Mouse (Mus musculus) CH12.LX (cell line): ENCODE results near the gene Ccdc88a. TPM values are rescaled to one million over a fixed set of nuclear protein-coding genes. Genes with fewer than 3 reads are reported as not detected.

Source experiments
- DNase-seq: peaks from one replicate; pipeline ENCODE4 v3.0.0-alpha.2; 2013; ENCODE audit errors: extremely low read depth
- H3K27ac ChIP-seq: 2 replicates; pipeline ENCODE4 v1.5.1; 2012; ENCODE audit warnings: low read depth, mild to moderate bottlenecking, control low read depth, moderate library complexity; ENCODE audit not compliant: insufficient read depth
- H3K27me3 ChIP-seq: replicated peaks from 2 replicates; pipeline ENCODE3; 2012; ENCODE audit warnings: inconsistent platforms
- H3K36me3 ChIP-seq, 2 experiments: replicated peaks in 1 of 2; 2 replicates each; pipeline versions ENCODE3 to v1.6.1; 2012; ENCODE audit warnings: inconsistent platforms in 1 of 2, low read length in 1 of 2, mild to moderate bottlenecking in 1 of 2, mixed read lengths in 1 of 2, moderate library complexity in 1 of 2; ENCODE audit not compliant: control insufficient read depth in 1 of 2, insufficient read depth in 1 of 2
- H3K4me1 ChIP-seq, 2 experiments: 2 replicates each; pipeline ENCODE4 v1.6.1; 2012; ENCODE audit warnings: inconsistent platforms in 1 of 2, moderate library complexity in 1 of 2; ENCODE audit not compliant: insufficient read depth in 2 of 2, control insufficient read depth in 1 of 2
- H3K4me2 ChIP-seq: 2 replicates; pipeline ENCODE4 v1.6.1; 2012; ENCODE audit warnings: low read depth, mild to moderate bottlenecking, control low read depth; ENCODE audit not compliant: poor library complexity, insufficient read depth, severe bottlenecking
- H3K4me3 ChIP-seq, 3 experiments: fragments of 150-350 bp in 1 of 3; sonication (generic) in 1 of 3; replicated peaks in 1 of 3; 2 replicates each; pipeline versions ENCODE3 to v1.5.1; 2011 to 2012; ENCODE audit warnings: low read depth in 2 of 3, low read length in 2 of 3, mild to moderate bottlenecking in 2 of 3, moderate library complexity in 2 of 3, control low read depth in 1 of 3, improper control_type of control experiment in 1 of 3, inconsistent platforms in 1 of 3, mixed read lengths in 1 of 3; ENCODE audit not compliant: poor library complexity in 1 of 3
- H3K79me2 ChIP-seq: replicated peaks from 2 replicates; pipeline ENCODE4 v1.6.1; 2012; ENCODE audit warnings: mild to moderate bottlenecking, moderate library complexity; ENCODE audit not compliant: control insufficient read depth, poor library complexity, insufficient read depth, severe bottlenecking; ENCODE audit errors: extremely low read depth
- H3K9ac ChIP-seq: 2 replicates; pipeline ENCODE4 v1.6.1; 2012; ENCODE audit warnings: low read depth, mild to moderate bottlenecking, control low read depth, moderate library complexity; ENCODE audit not compliant: insufficient read depth
- H3K9me3 ChIP-seq: replicated peaks from 2 replicates; pipeline ENCODE3; 2012; ENCODE audit warnings: low read length, inconsistent platforms, mixed read lengths
- BHLHE40 ChIP-seq: IDR thresholded peaks from 2 replicates; pipeline ENCODE4 v1.6.1; 2011; ENCODE audit warnings: mild to moderate bottlenecking, low read depth, low read length, improper control_type of control experiment
- CHD1 ChIP-seq: IDR thresholded peaks from 2 replicates; pipeline ENCODE4 v1.6.1; 2012; ENCODE audit warnings: low read depth, low read length, improper control_type of control experiment, inconsistent platforms
- CHD2 ChIP-seq: IDR thresholded peaks from 2 replicates; pipeline ENCODE4 v1.6.1; 2011; ENCODE audit warnings: low read length, improper control_type of control experiment
- CTCF ChIP-seq, 2 experiments: IDR thresholded peaks in 1 of 2; conservative IDR thresholded peaks in 1 of 2; 2 replicates each; pipeline ENCODE4 v1.5.1; 2011 to 2012; ENCODE audit warnings: low read depth in 2 of 2, low read length in 2 of 2, improper control_type of control experiment in 1 of 2, inconsistent platforms in 1 of 2, mild to moderate bottlenecking in 1 of 2, moderate library complexity in 1 of 2
- E2F4 ChIP-seq: IDR thresholded peaks from 2 replicates; pipeline ENCODE4 v1.6.1; 2011; ENCODE audit warnings: low read depth, low read length, improper control_type of control experiment; ENCODE audit not compliant: insufficient replicate concordance
- ELF1 ChIP-seq: IDR thresholded peaks from 2 replicates; pipeline ENCODE4 v1.6.1; 2014; ENCODE audit warnings: low read depth, mild to moderate bottlenecking, inconsistent platforms, low read length, improper control_type of control experiment
- EP300 ChIP-seq: IDR thresholded peaks from 2 replicates; pipeline ENCODE4 v1.6.1; 2011; ENCODE audit warnings: low read length, improper control_type of control experiment
- ETS1 ChIP-seq: conservative IDR thresholded peaks from 2 replicates; pipeline ENCODE4 v1.6.1; 2012; ENCODE audit warnings: low read depth, mild to moderate bottlenecking, inconsistent platforms, low read length, improper control_type of control experiment, moderate library complexity
- GABPA ChIP-seq: IDR thresholded peaks from 2 replicates; pipeline ENCODE4 v1.6.1; 2012; ENCODE audit warnings: low read depth, low read length, improper control_type of control experiment, inconsistent platforms; ENCODE audit not compliant: insufficient replicate concordance
- HCFC1 ChIP-seq: IDR thresholded peaks from 2 replicates; pipeline ENCODE4 v1.6.1; 2012; ENCODE audit warnings: low read depth, mild to moderate bottlenecking, inconsistent platforms, low read length, improper control_type of control experiment
- IRF4 ChIP-seq: IDR thresholded peaks from 2 replicates; pipeline ENCODE4 v1.6.1; 2014; ENCODE audit warnings: low read depth, mild to moderate bottlenecking, inconsistent platforms, low read length, improper control_type of control experiment
- JUN ChIP-seq: IDR thresholded peaks from 2 replicates; pipeline ENCODE4 v1.6.1; 2011; ENCODE audit warnings: low read depth, mild to moderate bottlenecking, low read length, improper control_type of control experiment, moderate library complexity; ENCODE audit not compliant: insufficient read depth
- JUND ChIP-seq: conservative IDR thresholded peaks from 2 replicates; pipeline ENCODE4 v1.6.1; 2011; ENCODE audit warnings: low read depth, low read length, improper control_type of control experiment
- KAT2A ChIP-seq: IDR thresholded peaks from 2 replicates; pipeline ENCODE4 v1.6.1; 2012; ENCODE audit warnings: low read length, improper control_type of control experiment, inconsistent platforms; ENCODE audit not compliant: insufficient replicate concordance
- MAFK ChIP-seq: IDR thresholded peaks from 2 replicates; pipeline ENCODE4 v1.6.1; 2011; ENCODE audit warnings: low read length, improper control_type of control experiment; ENCODE audit not compliant: insufficient replicate concordance
- MAX ChIP-seq: IDR thresholded peaks from 2 replicates; pipeline ENCODE4 v1.6.1; 2011; ENCODE audit warnings: low read length, improper control_type of control experiment
- MAZ ChIP-seq: IDR thresholded peaks from 2 replicates; pipeline ENCODE4 v1.6.1; 2012; ENCODE audit warnings: low read depth, mild to moderate bottlenecking, inconsistent platforms, low read length, improper control_type of control experiment, moderate library complexity
- MEF2A ChIP-seq: IDR thresholded peaks from 2 replicates; pipeline ENCODE4 v1.6.1; 2014; ENCODE audit warnings: low read depth, mild to moderate bottlenecking, inconsistent platforms, low read length, improper control_type of control experiment, borderline replicate concordance
- MYC ChIP-seq: IDR thresholded peaks from 2 replicates; pipeline ENCODE4 v1.6.1; 2011; ENCODE audit warnings: low read depth, mild to moderate bottlenecking, improper control_type of control experiment, low read length
- NELFE ChIP-seq: IDR thresholded peaks from 2 replicates; pipeline ENCODE4 v1.6.1; 2011; ENCODE audit warnings: low read depth, low read length, improper control_type of control experiment
- NRF1 ChIP-seq: IDR thresholded peaks from 2 replicates; pipeline ENCODE4 v1.6.1; 2014; ENCODE audit warnings: low read depth, mild to moderate bottlenecking, inconsistent platforms, low read length, improper control_type of control experiment, moderate library complexity
- POLR2A ChIP-seq: IDR thresholded peaks from 2 replicates; pipeline ENCODE4 v1.6.1; 2011; ENCODE audit warnings: low read depth, mild to moderate bottlenecking, improper control_type of control experiment, low read length
- POLR2AphosphoS2 ChIP-seq: IDR thresholded peaks from 2 replicates; pipeline ENCODE4 v1.6.1; 2011; ENCODE audit warnings: low read depth, low read length, improper control_type of control experiment
- RAD21 ChIP-seq: IDR thresholded peaks from 2 replicates; pipeline ENCODE4 v1.6.1; 2011; ENCODE audit warnings: low read depth, mild to moderate bottlenecking, low read length, improper control_type of control experiment, moderate library complexity
- SMC3 ChIP-seq: IDR thresholded peaks from 2 replicates; pipeline ENCODE4 v1.6.1; 2011; ENCODE audit warnings: low read depth, low read length, improper control_type of control experiment
- TBP ChIP-seq: conservative IDR thresholded peaks from 2 replicates; pipeline ENCODE4 v1.6.1; 2011; ENCODE audit warnings: low read depth, low read length, improper control_type of control experiment
- TCF12 ChIP-seq: IDR thresholded peaks from 2 replicates; pipeline ENCODE4 v1.6.1; 2014; ENCODE audit warnings: low read depth, mild to moderate bottlenecking, inconsistent platforms, low read length, improper control_type of control experiment
- UBTF ChIP-seq: IDR thresholded peaks from 2 replicates; pipeline ENCODE4 v1.6.1; 2012; ENCODE audit warnings: low read depth, mild to moderate bottlenecking, inconsistent platforms, low read length, improper control_type of control experiment, moderate library complexity
- USF1 ChIP-seq: IDR thresholded peaks from 2 replicates; pipeline ENCODE4 v1.6.1; 2014; ENCODE audit warnings: low read depth, mild to moderate bottlenecking, inconsistent platforms, low read length, improper control_type of control experiment
- USF2 ChIP-seq: conservative IDR thresholded peaks from 2 replicates; pipeline ENCODE4 v1.6.1; 2011; ENCODE audit warnings: low read depth, low read length, improper control_type of control experiment
- ZC3H11A ChIP-seq: IDR thresholded peaks from 2 replicates; pipeline ENCODE4 v1.6.1; 2012; ENCODE audit warnings: low read depth, mild to moderate bottlenecking, inconsistent platforms, low read length, improper control_type of control experiment
- dilution Hi-C: fragments of 300-500 bp; cut with MboI; formaldehyde crosslinking; loops from 2 replicates; pipeline ENCODE4 v1.14.3; 2020; ENCODE audit warnings: low sequenced_read_pairs; ENCODE audit not compliant: extremely low pct_unique_long_range_greater_than_20kb, extremely low pct_ligation_motif_present
- in situ Hi-C: fragments of 300-500 bp; cut with MboI; formaldehyde crosslinking; loops from 3 replicates; pipeline ENCODE4 v1.14.3; 2019; ENCODE audit warnings: low sequenced_read_pairs, low pct_ligation_motif_present, low pct_unique_long_range_greater_than_20kb, mixed read lengths
- polyA plus RNA-seq: library from polyadenylated mRNA; unstranded; fragments of >175 nt; gene quantifications from 2 replicates; pipeline ENCODE4 v1.2.1, GENCODE M21; 2012; ENCODE audit warnings: low read depth; ENCODE audit not compliant: insufficient read length
- total RNA-seq, 2 experiments: library from RNA; depleted of rRNA; stranded (reverse); fragments of 300-350 nt in 1 of 2; fragments of >200 nt in 1 of 2; gene quantifications; 2 replicates each; pipeline ENCODE4 v1.2.3; 2012 to 2014

Ccdc88a gene
- total and polyA plus RNA-seq, 3 experiments, result 13.7 to 26.1 (median 15.2) TPM

GRCm38 (mm10) chr11:29514682-29515412, 141.4 kb downstream of the Ccdc88a start, which contains the start of gene Prorsd1 (continued):
- peak; percentile 7; the same call in 1 of the 2 replicates for TF ChIP-seq SMC3
- TF ChIP-seq CHD2, result no peak; the same call in 1 of the 2 replicates
- no peak for TF ChIP-seq BHLHE40
- peak; percentile 96 for TF ChIP-seq NELFE
- TF ChIP-seq CTCF (conservative IDR thresholded peaks at IDR 0.05 in 1 of 2, IDR thresholded peaks at IDR 0.05 in 1 of 2; ENCODE audit: low read depth in 2 of 2, low read length in 2 of 2), result no peak
- no peak for TF ChIP-seq GABPA
- TF ChIP-seq MAFK, result no peak
- peak; percentile 86 for TF ChIP-seq MAX

GRCm38 (mm10) chr11:29525988-29526794, 152.7 kb downstream of the Ccdc88a start, which contains the start of gene Mtif2:
TSS of gene Mtif2 (plus strand) at chr11:29526408.
- H3K36me3 ChIP-seq, result peaks cover 8 to 20% of the 10 kb centered on the region in 2 experiments
- peak within 1 kb of the TSS; percentile 74 to 93 (median 78) for H3K4me3 ChIP-seq
- in situ Hi-C loops (loop anchor here (25.0 kb wide), 1 partner anchor 264 kb away; no protein-coding TSS in a partner anchor), dilution Hi-C loops (no loop called here)
- H3K4me2 ChIP-seq, result peak within 1 kb of the TSS; percentile 96
- H3K27me3 ChIP-seq, result no peaks in the 10 kb centered on the region
- peaks cover 28% of the 10 kb centered on the region for H3K79me2 ChIP-seq
- DNase-seq, result peak; percentile 89
- H3K4me1 ChIP-seq, result peaks cover 4 to 27% of the 10 kb centered on the region in 2 experiments
- peak within 1 kb of the TSS; percentile 79 for H3K9ac ChIP-seq
- peak within 1 kb of the TSS; percentile 51 for H3K27ac ChIP-seq
- H3K9me3 ChIP-seq, result no peaks in the 10 kb centered on the region
- TF ChIP-seq JUND (no peak), CTCF (conservative IDR thresholded peaks at IDR 0.05 in 1 of 2, IDR thresholded peaks at IDR 0.05 in 1 of 2; ENCODE audit: low read depth in 2 of 2, low read length in 2 of 2) (peak in 1 of 2 experiments; percentile 20; a peak in 1 of 4 replicates), E2F4 (no peak), EP300 (no peak), USF1 (no peak), MAZ (peak; percentile 11; the same call in 1 of the 2 replicates), BHLHE40 (0 out of 2 replicates have a peak, but pooled peaks have one; percentile 5), ZC3H11A (no peak), RAD21 (no peak), IRF4 (peak; percentile 84), UBTF (no peak), POLR2AphosphoS2 (peak; percentile 95), TCF12 (peak; percentile 96), ELF1 (peak; percentile 90), HCFC1 (peak; percentile 97), TBP (peak; percentile 87), MEF2A (peak; percentile 74), POLR2A (peak; percentile 99), USF2 (no peak), GABPA (no peak; the same call in 1 of the 2 replicates), KAT2A (peak; percentile 94; the same call in 1 of the 2 replicates), JUN (no peak), MYC (peak; percentile 83), ETS1 (0 out of 2 replicates have a peak, but pooled peaks have one; percentile 29), SMC3 (peak; percentile 34; the same call in 1 of the 2 replicates), MAX (peak; percentile 75; the same call in 1 of the 2 replicates), NRF1 (peak; percentile 46), CHD1 (peak; percentile 87), MAFK (no peak), CHD2 (no peak; the same call in 1 of the 2 replicates), NELFE (peak; percentile 99)
